Mouse (Mus musculus): ENCODE data around the gene Kctd11. TPM values are rescaled to one million over a fixed set of nuclear protein-coding genes. Genes with fewer than 3 reads are reported as not detected.
"Not testable (repeated sequence)": the region's sequence is repeated elsewhere in the genome, so short reads cannot be mapped to it uniquely, and the experiment has no call there.

Kctd11 gene
- total and polyA plus RNA-seq, 2 experiments, result 0.65 to 1.6 TPM

DNA sequence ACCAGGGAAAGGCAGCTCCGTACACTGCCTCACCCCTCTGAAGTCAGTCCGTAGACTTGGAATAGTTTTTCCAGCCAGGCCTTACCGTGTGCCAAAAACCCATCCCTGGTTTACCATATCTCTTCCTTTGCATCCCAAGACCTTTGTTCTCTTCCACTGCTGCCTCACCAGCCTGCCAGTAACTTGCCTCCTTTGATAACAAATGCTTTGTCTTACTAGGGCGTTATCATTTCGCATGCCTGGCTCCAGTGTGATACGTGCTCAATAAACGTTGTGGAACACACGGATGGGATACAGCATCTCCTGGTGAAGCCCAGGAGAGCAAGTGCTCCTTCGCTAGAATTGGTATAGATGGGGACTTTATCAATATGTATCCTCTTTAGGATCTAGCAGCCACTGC, 13.9 kb downstream of the Kctd11 start:
- Histone ChIP-seq H3K9ac (ENCODE audit: low read depth, low read length) (no peak overlapping the region), H3K4me3 (ENCODE audit: insufficient read depth, low read depth, low read length) (no peak overlapping the region), H3K36me3 (ENCODE audit: control insufficient read depth, insufficient read depth, low read length) (no peaks in the 10 kb centered on the region), H3K79me2 (ENCODE audit: control insufficient read depth, insufficient read depth, low read length) (no peaks in the 10 kb centered on the region), H3K27ac (replicated peaks; ENCODE audit: insufficient read depth, low read depth, low read length) (no peak overlapping the region), H3K4me1 (ENCODE audit: control insufficient read depth, insufficient read depth, low read length) (no peaks in the 10 kb centered on the region), H3K27me3 (ENCODE audit: control insufficient read depth, insufficient read depth, low read length) (no peaks in the 10 kb centered on the region)
- TF ChIP-seq POLR2A (IDR thresholded peaks at IDR 0.05; ENCODE audit: extremely low read depth, insufficient read depth, low read length) (no peak), CTCF (IDR thresholded peaks at IDR 0.05; ENCODE audit: low read depth, low read length) (no peak)
- WGBS, result 61% methylated on average over 9 of the region's 9 CpGs
- DNase-seq (ENCODE audit: extremely low read depth, low read depth, low spot score), result no peak

DNA sequence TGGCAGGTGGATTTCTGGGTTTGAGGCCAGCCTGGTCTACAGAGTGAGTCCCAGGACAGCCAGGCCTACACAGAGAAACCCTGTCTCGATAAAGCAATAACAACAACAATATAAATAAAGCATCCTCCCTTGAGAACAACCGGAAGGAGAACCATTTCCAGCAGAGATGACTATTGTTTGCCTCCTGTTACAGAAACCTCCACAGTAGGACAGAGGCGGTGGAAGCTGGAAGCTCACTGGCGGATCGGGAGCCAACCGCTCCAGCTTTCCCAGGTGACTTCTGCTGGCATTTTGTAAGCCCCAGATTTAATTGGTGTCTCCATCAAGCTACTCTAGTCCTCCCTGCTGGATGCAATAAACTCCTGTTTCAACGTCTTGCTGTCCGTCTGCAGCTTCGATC, 15.6 kb downstream of the Kctd11 start:
- H3K36me3 ChIP-seq (ENCODE audit: control insufficient read depth, insufficient read depth, low read length), result no peaks in the 10 kb centered on the region
- no peaks in the 10 kb centered on the region for H3K79me2 ChIP-seq (ENCODE audit: control insufficient read depth, insufficient read depth, low read length)
- DNase-seq (ENCODE audit: extremely low read depth, low read depth, low spot score), result no peak
- TF ChIP-seq POLR2A (IDR thresholded peaks at IDR 0.05; ENCODE audit: extremely low read depth, insufficient read depth, low read length), result no peak
- TF ChIP-seq CTCF (IDR thresholded peaks at IDR 0.05; ENCODE audit: low read depth, low read length), result no peak
- H3K4me1 ChIP-seq (ENCODE audit: control insufficient read depth, insufficient read depth, low read length), result no peaks in the 10 kb centered on the region
- 83% methylated on average over 9 of the region's 9 CpGs for WGBS
- no peak overlapping the region for H3K4me3 ChIP-seq (ENCODE audit: insufficient read depth, low read depth, low read length)
- H3K27ac ChIP-seq (replicated peaks; ENCODE audit: insufficient read depth, low read depth, low read length), result no peak overlapping the region
- no peaks in the 10 kb centered on the region for H3K27me3 ChIP-seq (ENCODE audit: control insufficient read depth, insufficient read depth, low read length)
- no peak overlapping the region for H3K9ac ChIP-seq (ENCODE audit: low read depth, low read length)

DNA sequence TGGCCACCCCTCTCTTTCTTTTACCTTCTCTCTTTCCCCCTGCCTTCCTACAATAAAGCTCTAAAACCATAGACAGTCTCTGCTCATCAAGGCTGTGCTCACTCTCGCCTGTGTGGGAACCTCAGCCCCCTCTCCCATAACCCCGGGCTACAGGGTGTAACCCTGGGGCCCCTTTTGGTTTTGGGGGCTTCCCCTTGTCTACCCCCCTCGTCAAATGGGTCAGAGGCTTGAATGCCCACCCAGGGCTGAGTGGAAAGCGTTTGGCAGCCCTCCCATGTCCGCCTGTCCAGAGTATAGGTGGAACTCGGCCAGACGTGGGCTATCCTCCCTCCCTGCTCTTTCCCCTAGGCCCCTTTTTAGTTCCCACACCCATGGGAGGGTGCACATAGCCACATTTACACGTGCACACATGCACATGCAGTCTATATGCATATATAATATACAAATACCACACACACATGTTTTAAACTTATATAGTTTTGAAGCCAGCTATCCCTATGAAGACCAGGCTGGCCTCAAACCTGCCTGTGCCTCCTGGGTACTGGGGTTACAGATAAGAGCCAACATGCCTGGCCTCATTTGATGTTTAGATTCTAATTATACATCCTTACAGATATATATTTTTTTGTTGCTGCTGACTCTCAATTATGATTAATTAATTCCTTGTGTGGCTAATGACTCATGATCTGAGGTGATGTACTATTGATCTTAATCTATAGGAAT, 16.9 kb downstream of the Kctd11 start:
- no peak overlapping the region for H3K4me3 ChIP-seq (ENCODE audit: insufficient read depth, low read depth, low read length)
- H3K27ac ChIP-seq (replicated peaks; ENCODE audit: insufficient read depth, low read depth, low read length), result no peak overlapping the region
- DNase-seq (ENCODE audit: extremely low read depth, low read depth, low spot score), result no peak
- no peak overlapping the region for H3K9ac ChIP-seq (ENCODE audit: low read depth, low read length)
- no peaks in the 10 kb centered on the region for H3K4me1 ChIP-seq (ENCODE audit: control insufficient read depth, insufficient read depth, low read length)
- TF ChIP-seq CTCF (IDR thresholded peaks at IDR 0.05; ENCODE audit: low read depth, low read length) (no peak), POLR2A (IDR thresholded peaks at IDR 0.05; ENCODE audit: extremely low read depth, insufficient read depth, low read length) (no peak)
- H3K36me3 ChIP-seq (ENCODE audit: control insufficient read depth, insufficient read depth, low read length), result no peaks in the 10 kb centered on the region
- WGBS, result 62% methylated on average over 8 of the region's 8 CpGs
- H3K79me2 ChIP-seq (ENCODE audit: control insufficient read depth, insufficient read depth, low read length), result no peaks in the 10 kb centered on the region
- H3K27me3 ChIP-seq (ENCODE audit: control insufficient read depth, insufficient read depth, low read length), result no peaks in the 10 kb centered on the region

DNA sequence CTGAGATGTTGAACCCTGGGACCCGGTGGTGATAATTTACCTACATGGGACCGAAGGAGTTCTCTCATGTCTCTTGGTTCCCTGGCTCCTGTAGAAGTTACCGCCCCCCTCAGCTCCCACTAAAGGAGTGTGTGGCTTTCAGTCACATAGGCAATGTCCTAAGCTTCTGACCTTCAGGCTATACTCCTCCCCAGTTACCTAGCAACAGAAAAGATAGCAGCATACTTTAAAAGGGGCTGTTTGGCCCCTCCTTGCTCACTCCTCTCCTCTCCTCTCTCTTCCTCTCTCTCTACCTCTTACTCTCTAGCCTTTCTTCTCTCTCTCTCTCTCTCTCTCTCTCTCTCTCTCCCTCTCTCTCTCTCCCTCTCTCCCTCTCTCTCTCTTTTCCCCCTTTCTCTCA, 17.5 kb downstream of the Kctd11 start:
- not testable (repeated sequence) for H3K36me3 ChIP-seq (ENCODE audit: control insufficient read depth, insufficient read depth, low read length); H3K79me2 ChIP-seq (ENCODE audit: control insufficient read depth, insufficient read depth, low read length); H3K27me3 ChIP-seq (ENCODE audit: control insufficient read depth, insufficient read depth, low read length); H3K27ac ChIP-seq (replicated peaks; ENCODE audit: insufficient read depth, low read depth, low read length); H3K9ac ChIP-seq (ENCODE audit: low read depth, low read length); H3K4me3 ChIP-seq (ENCODE audit: insufficient read depth, low read depth, low read length); DNase-seq (ENCODE audit: extremely low read depth, low read depth, low spot score); H3K4me1 ChIP-seq (ENCODE audit: control insufficient read depth, insufficient read depth, low read length)
- WGBS, result 76% methylated on average over 3 of the region's 3 CpGs

DNA sequence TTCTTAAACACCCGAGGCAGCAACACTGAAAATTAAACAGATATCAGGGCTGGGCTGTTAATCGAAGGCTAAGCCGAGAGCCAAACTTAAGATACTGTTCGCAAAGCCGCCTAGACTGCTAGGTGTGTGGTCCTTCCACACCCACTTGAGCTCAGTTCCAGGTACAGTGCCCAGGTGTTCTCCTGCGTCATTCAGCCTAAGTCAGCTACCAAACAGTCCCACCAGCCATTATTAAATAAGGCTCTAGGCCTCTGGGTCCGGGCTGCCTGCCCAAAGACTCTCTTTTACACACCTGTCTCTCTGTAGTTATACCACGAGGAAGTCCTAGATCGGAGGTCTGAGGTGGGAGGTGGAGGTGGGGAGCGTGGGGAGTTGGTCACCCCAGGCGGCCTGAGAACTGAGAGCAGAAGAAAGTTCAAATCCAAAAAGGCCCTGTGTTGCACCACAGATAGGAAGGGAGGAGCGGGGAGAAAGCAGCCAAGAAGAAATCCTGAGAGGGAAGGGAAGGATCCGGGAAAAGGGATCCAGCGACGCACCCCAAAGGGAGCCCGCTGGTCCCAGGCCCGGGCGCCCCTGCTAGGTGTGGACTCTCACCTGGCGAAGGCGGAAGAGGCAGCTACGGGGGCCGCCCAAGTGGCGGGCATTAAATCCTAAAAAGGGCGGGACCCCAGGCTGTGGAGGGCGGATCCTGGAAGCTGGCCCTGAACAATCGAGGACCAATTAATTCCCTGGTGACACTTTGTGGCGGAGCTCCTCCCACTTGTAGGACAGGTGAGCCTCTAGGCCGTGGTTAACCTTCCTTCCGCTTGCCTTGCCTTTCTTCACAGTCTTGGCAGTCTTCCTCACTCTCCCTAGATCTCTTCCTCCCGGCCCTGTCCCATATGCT, 22.9 kb downstream of the Kctd11 start, which contains the start of gene Tnk1:
Gene Tnk1, minus strand, starts transcription at position 618 of the 886 bp plus-strand sequence.
- no peak for TF ChIP-seq POLR2A (IDR thresholded peaks at IDR 0.05; ENCODE audit: extremely low read depth, insufficient read depth, low read length)
- no peak for TF ChIP-seq CTCF (IDR thresholded peaks at IDR 0.05; ENCODE audit: low read depth, low read length)
- 54% methylated on average over 30 of the region's 30 CpGs for WGBS
- H3K4me1 ChIP-seq (ENCODE audit: control insufficient read depth, insufficient read depth, low read length), result no peaks in the 10 kb centered on the region
- H3K27me3 ChIP-seq (ENCODE audit: control insufficient read depth, insufficient read depth, low read length), result no peaks in the 10 kb centered on the region
- DNase-seq (ENCODE audit: extremely low read depth, low read depth, low spot score), result no peak
- H3K27ac ChIP-seq (replicated peaks; ENCODE audit: insufficient read depth, low read depth, low read length), result no peak within 1 kb of the TSS
- H3K4me3 ChIP-seq (ENCODE audit: insufficient read depth, low read depth, low read length), result no peak within 1 kb of the TSS
- H3K79me2 ChIP-seq (ENCODE audit: control insufficient read depth, insufficient read depth, low read length), result no peaks in the 10 kb centered on the region
- H3K9ac ChIP-seq (ENCODE audit: low read depth, low read length), result no peak within 1 kb of the TSS
- H3K36me3 ChIP-seq (ENCODE audit: control insufficient read depth, insufficient read depth, low read length), result no peaks in the 10 kb centered on the region

DNA sequence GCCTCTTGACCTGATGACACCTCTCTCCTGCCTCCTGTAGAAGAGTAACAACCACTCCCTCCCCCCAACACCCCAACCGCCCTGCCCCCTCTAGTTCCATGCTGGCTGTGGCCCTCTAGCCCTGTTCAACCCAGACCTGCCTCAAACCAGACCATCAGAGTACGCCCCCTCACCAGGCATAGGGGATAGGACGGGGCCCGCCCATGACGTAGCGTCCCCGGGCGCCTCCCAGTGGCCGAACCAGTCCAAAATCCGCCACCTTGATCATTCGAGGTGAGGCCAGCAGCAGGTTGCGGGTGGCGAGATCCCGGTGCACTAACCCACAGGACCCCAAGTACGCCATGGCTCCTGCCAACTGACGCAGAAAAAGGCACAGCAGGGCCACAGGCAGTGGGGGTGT, 25.9 kb downstream of the Kctd11 start:
- no peak overlapping the region for H3K9ac ChIP-seq (ENCODE audit: low read depth, low read length)
- TF ChIP-seq POLR2A (IDR thresholded peaks at IDR 0.05; ENCODE audit: extremely low read depth, insufficient read depth, low read length), result no peak
- peak; percentile 51 for TF ChIP-seq CTCF (IDR thresholded peaks at IDR 0.05; ENCODE audit: low read depth, low read length)

More for the DNA sequence above, 25.9 kb downstream of the Kctd11 start:
- no peaks in the 10 kb centered on the region; the same call in 1 of the 2 replicates for H3K36me3 ChIP-seq (ENCODE audit: control insufficient read depth, insufficient read depth, low read length)
- H3K4me1 ChIP-seq (ENCODE audit: control insufficient read depth, insufficient read depth, low read length), result no peaks in the 10 kb centered on the region
- 52% methylated on average over 16 of the region's 16 CpGs for WGBS
- no peaks in the 10 kb centered on the region for H3K27me3 ChIP-seq (ENCODE audit: control insufficient read depth, insufficient read depth, low read length)
- no peak overlapping the region for H3K4me3 ChIP-seq (ENCODE audit: insufficient read depth, low read depth, low read length)
- no peak for DNase-seq (ENCODE audit: extremely low read depth, low read depth, low spot score)
- H3K27ac ChIP-seq (replicated peaks; ENCODE audit: insufficient read depth, low read depth, low read length), result no peak overlapping the region
- no peaks in the 10 kb centered on the region for H3K79me2 ChIP-seq (ENCODE audit: control insufficient read depth, insufficient read depth, low read length)

Data from liver, adult 2 months (tissue).